Mouse (Mus musculus): ENCODE measurements at regions not wholly inside any gene's neighbourhood (a gene's known extent, or its start where the extent isn't known, plus 50 kb on each side); places are given as distances from the start of the nearest gene placed in this dataset.

DNA sequence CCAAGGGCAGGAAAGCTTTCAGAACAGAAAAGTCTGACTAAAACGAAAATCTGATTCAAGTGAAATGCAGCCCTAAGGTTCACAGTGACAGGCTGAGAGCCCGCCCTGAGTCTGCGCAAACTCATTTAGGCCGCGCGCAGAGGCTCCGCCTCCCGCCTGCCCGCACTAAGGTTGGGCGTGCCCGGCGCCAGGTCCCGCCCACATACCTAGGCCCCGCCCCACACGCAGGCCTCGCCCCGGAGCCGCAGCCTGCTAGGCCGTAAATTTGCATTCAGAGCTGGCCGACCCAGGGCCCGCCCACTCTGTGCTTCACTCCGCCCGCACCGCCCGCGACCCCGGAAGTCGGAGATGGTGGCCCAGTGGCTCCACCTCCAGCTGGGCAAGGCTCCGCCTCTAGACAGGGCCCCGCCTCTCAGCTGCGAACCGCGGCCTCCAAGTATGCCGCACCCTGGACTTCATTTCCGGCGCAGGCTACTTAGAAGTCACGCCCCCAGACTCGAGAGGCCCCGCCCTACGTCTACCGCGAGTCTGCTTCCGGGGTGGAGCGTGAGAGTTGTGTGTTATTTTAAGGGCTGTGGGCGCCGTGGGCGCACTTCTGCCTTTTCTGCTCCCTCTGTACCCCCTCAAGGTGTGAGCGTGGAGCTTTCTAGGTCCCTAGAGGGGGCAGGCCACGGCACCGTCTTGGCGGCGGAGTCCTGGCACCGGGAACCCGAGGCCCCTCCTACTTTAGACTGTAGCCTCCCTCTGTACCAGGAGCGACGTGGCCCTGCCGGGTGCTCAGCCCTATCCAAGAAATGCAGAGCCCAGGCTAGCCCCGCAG lies 52.3 kb upstream of the Wnt7b start:
- peaks cover 5% of the 10 kb centered on the region for H3K27me3 ChIP-seq (ENCODE audit: control insufficient read depth)
- H3K9me3 ChIP-seq (ENCODE audit: control insufficient read depth, low read length): peaks cover 2% of the 10 kb centered on the region; the same call in 1 of the 2 replicates
- no peaks in the 10 kb centered on the region for H3K36me3 ChIP-seq (ENCODE audit: control insufficient read depth)
- H3K4me3 ChIP-seq (replicated peaks): peak overlapping the region; percentile 85
- H3K4me1 ChIP-seq (ENCODE audit: control insufficient read depth): peaks cover 30% of the 10 kb centered on the region
- TF ChIP-seq GATA1 (IDR thresholded peaks at IDR 0.05; ENCODE audit: low read length) (no peak), TAL1 (IDR thresholded peaks at IDR 0.05; ENCODE audit: low read length) (no peak)

DNA sequence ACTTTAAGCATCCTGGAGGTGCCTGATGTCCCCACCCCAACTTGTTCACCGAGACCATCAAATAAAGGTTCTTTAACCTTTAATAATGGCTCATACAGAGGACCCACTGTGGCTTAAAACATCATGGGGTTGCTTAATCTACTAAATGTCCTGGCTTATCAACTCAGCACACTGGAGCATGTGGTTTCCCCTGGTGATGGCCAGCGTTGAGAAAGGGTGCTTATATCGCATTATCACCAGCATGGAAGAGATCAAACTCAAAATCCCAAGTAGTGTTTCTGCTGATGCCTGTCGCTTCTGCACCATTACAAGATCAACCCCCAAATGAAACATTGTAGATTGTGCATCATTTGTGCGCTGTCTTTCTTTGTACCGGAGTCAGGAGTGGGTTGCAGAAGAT lies 53.2 kb upstream of the Wnt7b start:
- Histone ChIP-seq H3K36me3 (ENCODE audit: control insufficient read depth) (no peaks in the 10 kb centered on the region), H3K4me3 (replicated peaks) (peak overlapping the region; percentile 85), H3K27me3 (ENCODE audit: control insufficient read depth) (no peaks in the 10 kb centered on the region), H3K4me1 (ENCODE audit: control insufficient read depth) (peaks cover 30% of the 10 kb centered on the region), H3K9me3 (ENCODE audit: control insufficient read depth, low read length) (peaks cover 2% of the 10 kb centered on the region; the same call in 1 of the 2 replicates)
- TF ChIP-seq GATA1 (IDR thresholded peaks at IDR 0.05; ENCODE audit: low read length) (peak; percentile 30; the same call in 1 of the 2 replicates), TAL1 (IDR thresholded peaks at IDR 0.05; ENCODE audit: low read length) (no peak)

GRCm38 (mm10) chr15:85639566-85639965 lies 57.3 kb upstream of the Wnt7b start:
- Histone ChIP-seq H3K27me3 (ENCODE audit: control insufficient read depth) (peaks cover 3% of the 10 kb centered on the region), H3K4me3 (replicated peaks) (no peak overlapping the region), H3K4me1 (ENCODE audit: control insufficient read depth) (peaks cover 24% of the 10 kb centered on the region), H3K9me3 (ENCODE audit: control insufficient read depth, low read length) (peaks cover 2% of the 10 kb centered on the region; the same call in 1 of the 2 replicates), H3K36me3 (ENCODE audit: control insufficient read depth) (no peaks in the 10 kb centered on the region)
- TF ChIP-seq TAL1 (IDR thresholded peaks at IDR 0.05; ENCODE audit: low read length): no peak
- no peak for TF ChIP-seq GATA1 (IDR thresholded peaks at IDR 0.05; ENCODE audit: low read length)

DNA sequence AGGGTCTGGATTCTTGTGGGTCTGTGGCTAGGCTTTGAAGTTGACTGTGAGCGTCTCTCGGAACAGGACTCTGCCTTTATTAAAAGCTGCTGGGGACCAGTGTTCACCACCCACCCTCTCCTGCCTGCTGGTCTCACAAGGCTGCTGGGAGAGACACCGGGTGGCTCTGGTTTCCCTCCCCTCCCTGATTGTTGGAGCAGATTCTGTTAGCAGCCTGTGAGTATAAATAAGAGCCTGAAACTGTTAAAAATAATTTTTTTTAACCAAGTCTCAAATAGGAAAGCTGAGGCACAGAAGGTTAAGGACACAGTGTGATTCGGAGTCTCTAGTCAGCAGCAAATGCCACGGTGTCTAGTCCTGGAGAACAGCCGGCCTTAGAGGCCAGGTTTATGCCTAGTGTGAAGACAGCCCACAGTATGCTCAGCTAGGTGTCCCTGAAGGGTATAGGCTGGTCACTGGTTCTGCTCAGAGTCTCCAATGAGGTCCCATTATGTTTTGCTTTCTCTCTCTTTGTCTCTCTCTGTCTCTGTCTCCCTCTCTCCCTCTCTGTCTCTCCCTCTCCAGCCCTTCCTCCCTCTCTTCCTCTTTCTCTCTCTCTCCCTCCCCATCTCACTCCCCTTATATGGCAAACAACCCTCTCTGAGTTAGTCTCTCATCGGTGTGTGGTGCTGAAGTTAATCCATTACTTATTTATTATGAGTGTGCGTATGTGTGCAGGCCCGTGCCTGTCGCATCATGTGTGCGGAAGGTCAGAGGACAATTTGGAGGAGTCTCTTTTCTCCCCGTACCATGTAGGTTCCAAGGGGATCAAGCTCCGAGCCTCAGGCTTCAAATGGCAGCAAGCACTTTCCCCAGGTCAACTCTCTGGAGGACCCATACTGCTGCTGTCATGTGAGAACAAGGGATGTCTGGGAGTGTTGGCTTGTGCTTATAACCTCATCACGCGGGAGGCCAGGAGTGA lies 59.1 kb upstream of the Wnt7b start:
- no peak for TF ChIP-seq TAL1 (IDR thresholded peaks at IDR 0.05; ENCODE audit: low read length)
- H3K36me3 ChIP-seq (ENCODE audit: control insufficient read depth): no peaks in the 10 kb centered on the region
- H3K9me3 ChIP-seq (ENCODE audit: control insufficient read depth, low read length): peaks cover 2% of the 10 kb centered on the region; the same call in 1 of the 2 replicates
- no peak overlapping the region for H3K4me3 ChIP-seq (replicated peaks)
- H3K4me1 ChIP-seq (ENCODE audit: control insufficient read depth): peaks cover 7% of the 10 kb centered on the region
- peaks cover 22% of the 10 kb centered on the region for H3K27me3 ChIP-seq (ENCODE audit: control insufficient read depth)

DNA sequence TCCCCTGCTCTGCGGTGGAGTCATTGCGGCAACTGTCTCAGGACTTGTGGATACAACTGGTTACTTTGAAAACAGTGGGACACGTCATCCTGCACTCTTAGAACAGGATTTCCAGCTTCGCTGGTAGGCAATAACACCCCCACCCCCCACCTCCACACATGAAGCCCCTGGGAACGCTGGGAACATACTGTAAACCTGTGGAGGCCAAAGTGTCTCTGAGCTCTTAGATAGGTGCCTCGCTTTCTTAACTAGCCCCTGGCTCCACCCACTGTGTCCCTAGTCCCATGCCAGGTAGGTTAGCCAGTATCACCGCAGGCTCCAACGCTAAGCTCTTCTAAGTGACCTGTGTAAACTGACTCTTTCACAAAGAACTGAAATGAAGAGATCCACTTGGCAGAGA lies 63.1 kb upstream of the Wnt7b start:
- Histone ChIP-seq H3K27me3 (ENCODE audit: control insufficient read depth) (peaks cover 45% of the 10 kb centered on the region), H3K9me3 (ENCODE audit: control insufficient read depth, low read length) (no peaks in the 10 kb centered on the region), H3K36me3 (ENCODE audit: control insufficient read depth) (no peaks in the 10 kb centered on the region), H3K4me1 (ENCODE audit: control insufficient read depth) (no peaks in the 10 kb centered on the region), H3K4me3 (replicated peaks) (no peak overlapping the region)
- TF ChIP-seq GATA1 (IDR thresholded peaks at IDR 0.05; ENCODE audit: low read length) (no peak), TAL1 (IDR thresholded peaks at IDR 0.05; ENCODE audit: low read length) (no peak)

DNA sequence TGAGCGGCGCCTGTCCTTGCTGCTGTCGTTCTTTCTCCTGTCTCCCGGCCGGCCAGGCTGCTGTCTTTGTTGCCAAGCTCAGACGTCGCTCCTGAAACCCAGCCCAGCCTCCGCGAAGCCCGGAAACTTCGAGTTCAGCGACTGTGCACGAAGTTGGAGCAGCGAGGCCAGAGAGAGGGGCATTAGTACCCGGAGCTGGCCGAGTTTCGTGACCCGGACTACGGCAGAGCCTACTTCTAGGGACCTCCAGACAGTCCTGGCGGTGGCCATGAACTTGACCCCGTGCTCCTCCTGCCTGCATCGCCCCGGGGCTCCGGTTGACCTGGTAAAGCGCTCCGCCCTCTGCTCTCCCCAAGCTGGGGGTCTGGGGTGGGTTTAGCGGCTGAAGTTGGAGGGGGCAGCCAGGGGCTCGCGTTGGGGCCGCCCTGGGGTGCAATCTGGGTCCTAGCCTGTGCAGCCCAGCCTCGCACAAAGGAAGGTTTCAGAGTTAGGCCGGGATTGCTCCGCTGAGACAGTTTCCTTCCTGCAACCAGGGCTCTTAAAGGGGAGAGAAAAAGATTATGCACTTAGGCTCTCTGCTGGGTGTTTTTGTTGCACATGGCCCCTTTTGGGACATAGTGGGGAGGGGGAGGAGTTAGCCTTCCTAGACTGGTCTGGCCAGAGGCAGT lies 63.8 kb upstream of the Wnt7b start:
- Histone ChIP-seq H3K36me3 (ENCODE audit: control insufficient read depth) (no peaks in the 10 kb centered on the region), H3K27me3 (ENCODE audit: control insufficient read depth) (peaks cover 47% of the 10 kb centered on the region), H3K4me1 (ENCODE audit: control insufficient read depth) (no peaks in the 10 kb centered on the region), H3K9me3 (ENCODE audit: control insufficient read depth, low read length) (no peaks in the 10 kb centered on the region), H3K4me3 (replicated peaks) (no peak overlapping the region)
- TF ChIP-seq TAL1 (IDR thresholded peaks at IDR 0.05; ENCODE audit: low read length) (no peak), GATA1 (IDR thresholded peaks at IDR 0.05; ENCODE audit: low read length) (no peak)

DNA sequence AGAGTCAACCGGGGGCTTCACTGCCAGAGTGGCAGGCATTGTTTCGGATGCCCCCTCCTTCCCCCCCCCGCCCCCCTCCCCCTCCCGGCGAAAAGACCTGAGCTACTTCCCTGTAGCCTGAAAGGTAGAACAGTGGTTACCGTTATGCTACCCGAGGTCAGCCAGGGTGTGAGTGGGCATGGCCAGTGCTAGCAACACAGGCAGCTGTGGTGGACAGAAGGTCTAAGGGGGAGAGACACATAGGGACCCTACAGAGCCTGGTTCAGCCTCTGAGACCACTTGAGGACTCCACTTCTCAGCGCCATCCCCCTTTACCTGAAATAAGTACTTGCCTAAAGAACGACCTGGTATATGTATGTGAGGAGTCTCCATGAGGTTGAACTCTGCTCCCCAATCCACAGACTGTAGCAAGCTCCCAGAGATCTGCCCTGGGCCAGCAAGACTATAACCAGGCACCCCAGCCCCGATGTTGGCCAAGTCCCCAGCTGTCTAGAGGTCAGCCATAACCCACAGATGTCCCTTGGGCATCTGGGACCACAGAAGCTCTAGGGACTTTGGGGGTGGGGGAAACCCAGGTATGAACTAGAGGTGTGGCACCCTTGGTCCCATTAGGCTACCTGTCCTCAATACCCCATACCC lies 64.5 kb upstream of the Wnt7b start:
- no peak for TF ChIP-seq GATA1 (IDR thresholded peaks at IDR 0.05; ENCODE audit: low read length)
- TF ChIP-seq TAL1 (IDR thresholded peaks at IDR 0.05; ENCODE audit: low read length): no peak
- Histone ChIP-seq H3K4me3 (replicated peaks) (no peak overlapping the region), H3K36me3 (ENCODE audit: control insufficient read depth) (no peaks in the 10 kb centered on the region), H3K27me3 (ENCODE audit: control insufficient read depth) (peaks cover 50% of the 10 kb centered on the region), H3K4me1 (ENCODE audit: control insufficient read depth) (no peaks in the 10 kb centered on the region), H3K9me3 (ENCODE audit: control insufficient read depth, low read length) (no peaks in the 10 kb centered on the region)

DNA sequence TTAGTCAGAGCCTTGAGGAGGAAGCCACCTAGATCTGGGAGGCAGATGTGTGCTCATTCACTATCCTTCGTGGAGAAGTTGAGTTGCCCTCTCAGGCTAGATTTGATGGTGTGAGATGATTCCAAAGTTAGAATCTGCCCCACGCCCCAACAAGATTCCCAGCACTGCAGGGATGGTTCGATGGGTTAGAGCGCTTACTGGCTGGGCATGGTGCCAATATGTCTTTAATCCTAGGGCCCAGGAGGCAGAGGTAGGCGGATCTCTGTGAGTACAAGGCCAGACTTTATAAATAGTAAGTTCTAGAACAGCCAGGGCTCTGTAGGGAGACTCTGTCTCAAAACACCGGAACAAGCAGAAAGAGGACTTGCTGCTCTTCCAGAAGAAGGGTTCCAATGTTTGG lies 65.3 kb upstream of the Wnt7b start:
- Histone ChIP-seq H3K4me3 (replicated peaks) (no peak overlapping the region), H3K9me3 (ENCODE audit: control insufficient read depth, low read length) (no peaks in the 10 kb centered on the region), H3K4me1 (ENCODE audit: control insufficient read depth) (no peaks in the 10 kb centered on the region), H3K36me3 (ENCODE audit: control insufficient read depth) (no peaks in the 10 kb centered on the region), H3K27me3 (ENCODE audit: control insufficient read depth) (peaks cover 50% of the 10 kb centered on the region)
- no peak for TF ChIP-seq GATA1 (IDR thresholded peaks at IDR 0.05; ENCODE audit: low read length)
- no peak for TF ChIP-seq TAL1 (IDR thresholded peaks at IDR 0.05; ENCODE audit: low read length)
